Mouse (Mus musculus): ENCODE results near the gene Gm6525. TPM values are rescaled to one million over a fixed set of nuclear protein-coding genes. Genes with fewer than 3 reads are reported as not detected.

The Gm6525 gene
- not detected in 2 replicates for polyA plus RNA-seq (2012; rRNA removed)

DNA sequence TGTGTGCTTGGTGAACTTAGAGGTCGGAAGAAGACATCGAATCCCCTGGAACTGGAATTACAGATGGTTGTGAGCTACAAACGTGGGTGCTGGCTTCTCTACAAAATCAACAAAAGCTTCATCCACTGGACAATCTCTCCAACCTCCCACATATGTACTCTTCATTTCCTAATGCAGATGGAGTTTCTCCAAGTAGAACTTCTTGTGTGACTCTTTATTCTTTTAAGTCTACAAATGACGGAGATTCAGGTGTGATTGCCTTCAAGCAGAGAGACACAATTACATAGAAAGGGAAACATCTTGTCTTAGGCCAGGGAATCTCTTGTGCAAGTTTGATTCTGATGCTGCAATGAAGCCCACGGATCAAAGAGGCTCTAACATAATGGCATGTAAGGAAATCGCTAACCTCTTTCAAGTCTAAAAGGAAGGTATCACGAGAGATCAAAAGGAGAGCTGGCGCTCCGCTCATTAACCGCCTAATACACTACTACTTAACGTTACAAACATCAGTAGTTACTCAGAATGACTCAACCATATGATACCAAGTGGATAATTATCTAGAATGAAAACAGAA is at the start of gene Gm6525:
Gene Gm6525, plus strand, starts transcription at position 524 of the 574 bp plus-strand sequence.
- TF ChIP-seq POLR2A (IDR thresholded peaks at IDR 0.05; ENCODE audit: borderline replicate concordance, extremely low read depth, insufficient read depth, insufficient read length, poor library complexity, severe bottlenecking) (no peak), CTCF (IDR thresholded peaks at IDR 0.05; ENCODE audit: borderline replicate concordance, extremely low read depth, insufficient read depth, insufficient read length) (no peak)
- no peak for DNase-seq (ENCODE audit: low read depth)

DNA sequence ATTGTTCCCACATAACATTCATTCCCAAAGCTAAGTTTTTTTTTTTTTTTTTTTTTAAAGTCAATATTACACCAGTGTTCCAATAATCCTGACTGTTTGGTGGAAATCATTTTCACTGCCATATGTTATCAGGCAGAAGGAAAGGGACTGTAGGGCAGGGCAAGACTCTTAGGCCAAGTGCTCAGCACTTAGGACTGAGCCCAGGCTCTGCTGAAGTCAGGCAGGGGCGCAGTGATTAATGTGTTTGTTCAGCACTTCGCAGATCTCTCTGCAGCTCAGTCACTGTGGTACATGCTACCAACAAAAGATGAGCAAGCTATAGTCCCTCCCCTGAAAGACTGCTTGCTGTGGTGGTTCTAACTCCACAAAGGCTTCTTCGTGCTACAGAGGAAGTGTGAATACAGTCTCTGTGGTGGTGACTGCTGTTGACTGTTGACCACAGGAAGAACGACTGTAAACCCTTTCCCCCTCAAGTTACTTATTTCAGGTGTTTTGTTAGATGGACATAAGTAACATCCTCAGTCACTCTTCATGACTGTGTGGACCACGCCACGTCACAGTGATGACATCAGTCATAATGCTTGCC is 48.1 kb upstream of the Gm6525 start:
- DNase-seq (ENCODE audit: low read depth): no peak
- TF ChIP-seq CTCF (IDR thresholded peaks at IDR 0.05; ENCODE audit: borderline replicate concordance, extremely low read depth, insufficient read depth, insufficient read length) (no peak), POLR2A (IDR thresholded peaks at IDR 0.05; ENCODE audit: borderline replicate concordance, extremely low read depth, insufficient read depth, insufficient read length, poor library complexity, severe bottlenecking) (no peak)

DNA sequence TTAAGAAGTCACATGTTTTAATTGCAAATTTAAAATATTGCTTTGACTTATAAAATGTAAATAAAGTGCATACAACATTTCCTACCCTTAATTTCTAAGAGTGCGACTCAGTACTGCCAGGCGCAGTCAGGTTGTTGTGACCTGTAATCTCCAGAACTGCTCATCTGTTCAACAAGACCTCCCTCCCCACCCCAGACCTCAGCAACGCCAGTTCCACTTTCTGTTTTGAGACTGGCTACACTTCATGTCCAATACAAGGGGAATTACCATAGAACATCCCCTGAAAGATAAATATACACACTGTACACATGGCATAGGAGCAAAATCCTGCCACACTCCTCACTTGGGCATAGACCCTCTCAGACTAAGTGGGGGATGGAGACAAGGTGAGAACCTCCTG is 47.2 kb upstream of the Gm6525 start:
- TF ChIP-seq POLR2A (IDR thresholded peaks at IDR 0.05; ENCODE audit: borderline replicate concordance, extremely low read depth, insufficient read depth, insufficient read length, poor library complexity, severe bottlenecking) (no peak), CTCF (IDR thresholded peaks at IDR 0.05; ENCODE audit: borderline replicate concordance, extremely low read depth, insufficient read depth, insufficient read length) (no peak)
- no peak for DNase-seq (ENCODE audit: low read depth)

DNA sequence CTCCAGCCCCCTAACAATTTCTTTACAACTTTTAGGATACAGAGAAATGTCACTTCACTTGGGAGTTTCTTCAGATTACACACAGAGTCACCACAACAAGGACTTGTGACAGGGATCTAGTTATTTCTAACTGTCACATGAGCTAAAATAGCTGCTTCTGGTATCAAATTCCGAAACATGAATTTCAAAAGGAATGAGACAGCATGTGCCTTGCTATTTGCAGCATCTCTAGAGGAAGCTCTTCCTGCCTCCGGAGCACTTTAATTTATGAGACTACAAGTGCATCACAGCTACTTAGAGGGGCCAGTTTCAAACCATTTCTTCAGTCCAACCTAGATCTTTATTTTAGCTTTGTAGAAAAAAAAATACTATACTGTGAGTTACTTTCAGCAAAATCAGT is 46.5 kb upstream of the Gm6525 start:
- no peak for DNase-seq (ENCODE audit: low read depth)
- no peak for TF ChIP-seq CTCF (IDR thresholded peaks at IDR 0.05; ENCODE audit: borderline replicate concordance, extremely low read depth, insufficient read depth, insufficient read length)
- no peak for TF ChIP-seq POLR2A (IDR thresholded peaks at IDR 0.05; ENCODE audit: borderline replicate concordance, extremely low read depth, insufficient read depth, insufficient read length, poor library complexity, severe bottlenecking)

DNA sequence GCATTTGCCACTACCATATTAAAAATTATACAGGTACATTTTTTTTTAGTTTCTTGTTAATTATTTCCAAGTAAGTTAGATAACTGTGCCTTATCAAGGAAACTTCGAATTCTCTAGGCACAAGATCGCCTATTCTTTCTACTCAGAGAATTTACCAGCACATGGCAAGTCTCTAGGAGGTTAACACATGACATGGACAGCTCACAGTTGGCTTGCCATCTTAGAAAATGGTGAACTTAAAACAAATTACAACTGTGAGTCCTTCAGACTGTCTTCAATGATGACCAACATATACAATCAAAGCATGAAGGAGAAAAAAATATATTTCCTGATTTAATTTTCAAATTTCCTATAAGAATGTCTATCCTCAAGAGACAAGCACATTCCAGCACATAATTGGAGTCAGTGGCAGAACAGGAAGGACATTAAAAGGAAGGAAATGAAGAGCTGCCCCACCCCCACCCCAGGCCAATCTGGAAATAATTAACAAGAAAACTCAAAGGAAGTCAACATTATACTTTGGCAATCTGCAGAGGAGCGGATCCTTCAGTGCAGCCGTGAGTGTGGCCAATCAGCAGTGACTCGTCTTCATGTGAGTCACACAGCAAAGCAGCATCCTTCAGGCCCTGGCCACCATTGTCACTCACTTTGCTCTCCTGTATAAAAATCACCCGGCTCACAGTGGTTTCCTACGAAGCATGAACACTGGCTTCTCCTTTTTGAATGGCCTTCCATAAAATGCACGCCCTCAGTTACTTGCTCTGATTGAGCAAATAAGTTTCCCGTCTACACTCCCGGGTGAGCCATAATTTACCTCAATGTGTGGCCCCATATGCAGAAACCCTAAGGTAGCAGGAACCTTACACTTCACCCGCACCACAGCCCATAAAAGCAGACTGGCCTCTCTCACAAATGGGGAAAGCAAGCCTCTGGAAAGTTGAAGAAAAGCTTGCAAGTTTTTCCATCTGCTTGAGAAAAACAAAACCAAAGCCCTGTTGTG is 44.7 kb upstream of the Gm6525 start:
- no peak for DNase-seq (ENCODE audit: low read depth)
- no peak for TF ChIP-seq CTCF (IDR thresholded peaks at IDR 0.05; ENCODE audit: borderline replicate concordance, extremely low read depth, insufficient read depth, insufficient read length)

DNA sequence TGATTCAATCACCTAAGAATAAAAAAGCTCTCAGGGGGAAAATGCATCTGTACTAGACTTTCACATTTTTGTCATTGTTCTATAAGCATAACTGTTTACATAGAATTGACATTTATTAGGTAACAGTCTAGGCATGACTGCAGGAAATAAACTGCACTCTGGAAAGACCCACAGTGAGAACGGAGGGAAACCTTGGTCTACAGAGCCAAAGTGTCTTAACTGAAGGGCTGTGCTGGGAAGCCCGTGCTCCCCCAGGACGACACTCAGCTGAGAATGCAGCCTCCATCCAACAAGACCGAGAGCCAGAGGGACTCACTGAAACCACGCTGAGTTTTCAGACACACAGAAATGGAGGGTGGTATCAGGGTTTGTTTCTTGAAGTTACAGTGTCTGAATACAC is 43.1 kb upstream of the Gm6525 start:
- DNase-seq (ENCODE audit: low read depth): no peak
- no peak for TF ChIP-seq POLR2A (IDR thresholded peaks at IDR 0.05; ENCODE audit: borderline replicate concordance, extremely low read depth, insufficient read depth, insufficient read length, poor library complexity, severe bottlenecking)
- no peak for TF ChIP-seq CTCF (IDR thresholded peaks at IDR 0.05; ENCODE audit: borderline replicate concordance, extremely low read depth, insufficient read depth, insufficient read length)

DNA sequence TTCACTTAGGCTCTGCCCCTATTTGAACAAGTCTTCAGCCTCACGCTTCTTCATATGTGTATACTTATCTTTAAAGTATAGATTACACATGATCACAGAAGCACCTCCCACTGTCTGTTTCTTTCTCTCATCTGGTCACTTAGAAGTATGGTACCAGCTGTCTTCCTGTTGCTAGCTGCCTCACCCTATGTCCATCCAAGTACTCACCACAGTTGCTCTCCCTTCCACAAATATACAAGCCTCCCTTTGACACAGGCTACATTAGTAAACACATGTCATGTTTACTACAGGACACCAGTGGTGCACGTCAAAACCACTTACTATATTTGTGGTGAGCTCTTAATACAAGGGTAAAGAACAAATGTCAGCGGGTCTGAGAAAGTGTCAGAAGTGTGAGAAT is 42.5 kb upstream of the Gm6525 start:
- TF ChIP-seq CTCF (IDR thresholded peaks at IDR 0.05; ENCODE audit: borderline replicate concordance, extremely low read depth, insufficient read depth, insufficient read length): no peak
- TF ChIP-seq POLR2A (IDR thresholded peaks at IDR 0.05; ENCODE audit: borderline replicate concordance, extremely low read depth, insufficient read depth, insufficient read length, poor library complexity, severe bottlenecking): no peak
- DNase-seq (ENCODE audit: low read depth): no peak

DNA sequence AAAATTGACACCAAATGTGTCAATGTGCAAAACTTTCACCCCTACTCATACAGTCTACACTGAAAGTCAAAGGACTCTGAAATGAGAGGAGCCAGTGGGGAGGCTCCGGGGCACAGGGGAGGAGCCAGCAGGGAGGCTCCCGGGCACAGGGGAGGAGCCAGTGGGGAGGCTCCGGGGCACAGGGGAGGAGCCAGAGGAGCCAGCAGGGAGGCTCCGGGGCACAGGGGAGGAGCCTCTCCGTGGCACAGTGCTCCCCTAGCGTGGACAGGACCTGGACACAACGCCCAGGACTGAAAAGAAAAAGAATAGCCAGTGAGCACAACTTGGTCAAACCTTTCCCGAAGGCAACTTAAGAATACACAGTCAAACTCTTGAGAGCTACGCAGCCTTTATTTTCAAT is 38.5 kb upstream of the Gm6525 start:
- no peak for TF ChIP-seq POLR2A (IDR thresholded peaks at IDR 0.05; ENCODE audit: borderline replicate concordance, extremely low read depth, insufficient read depth, insufficient read length, poor library complexity, severe bottlenecking)
- no peak for TF ChIP-seq CTCF (IDR thresholded peaks at IDR 0.05; ENCODE audit: borderline replicate concordance, extremely low read depth, insufficient read depth, insufficient read length)
- DNase-seq (ENCODE audit: low read depth): no peak

DNA sequence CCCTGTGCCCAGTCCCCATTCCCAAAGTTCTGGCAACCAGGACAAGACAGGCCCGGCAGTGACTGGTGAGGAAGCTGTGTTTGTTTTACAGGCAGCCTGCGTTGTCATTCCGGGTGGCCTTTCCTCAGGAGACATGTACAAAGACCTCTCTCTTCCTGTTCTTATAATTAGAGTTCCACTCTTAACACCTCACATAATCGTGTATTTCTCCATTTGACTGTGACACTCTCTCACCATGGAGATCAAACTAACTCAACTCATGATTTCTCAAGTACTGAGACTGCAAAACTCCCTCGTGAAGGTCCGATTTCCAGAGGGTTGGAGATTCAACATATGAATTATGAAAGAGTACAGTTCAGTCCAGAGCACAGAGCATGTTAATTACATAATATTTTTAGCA is 38.0 kb upstream of the Gm6525 start:
- no peak for TF ChIP-seq POLR2A (IDR thresholded peaks at IDR 0.05; ENCODE audit: borderline replicate concordance, extremely low read depth, insufficient read depth, insufficient read length, poor library complexity, severe bottlenecking)
- DNase-seq (ENCODE audit: low read depth): no peak

DNA sequence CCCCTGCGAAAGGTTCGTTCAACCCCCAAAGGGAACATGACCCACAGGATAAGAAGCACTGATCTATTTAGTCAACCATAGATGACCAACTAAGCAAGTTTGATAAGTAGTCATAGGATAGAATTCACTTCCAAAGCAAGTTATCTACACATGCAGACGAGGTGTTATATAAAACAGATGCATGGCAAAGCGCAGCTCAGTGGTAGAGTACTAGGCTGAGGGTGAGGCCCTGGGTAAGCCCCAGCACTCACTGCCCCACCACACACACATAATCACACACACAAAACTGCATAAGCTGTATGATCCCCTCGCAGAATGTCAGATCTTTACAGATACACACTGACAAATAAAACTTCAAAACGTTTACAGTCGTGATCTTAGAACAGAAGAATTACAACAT is 37.4 kb upstream of the Gm6525 start:
- TF ChIP-seq POLR2A (IDR thresholded peaks at IDR 0.05; ENCODE audit: borderline replicate concordance, extremely low read depth, insufficient read depth, insufficient read length, poor library complexity, severe bottlenecking) (no peak), CTCF (IDR thresholded peaks at IDR 0.05; ENCODE audit: borderline replicate concordance, extremely low read depth, insufficient read depth, insufficient read length) (no peak)
- no peak for DNase-seq (ENCODE audit: low read depth)

DNA sequence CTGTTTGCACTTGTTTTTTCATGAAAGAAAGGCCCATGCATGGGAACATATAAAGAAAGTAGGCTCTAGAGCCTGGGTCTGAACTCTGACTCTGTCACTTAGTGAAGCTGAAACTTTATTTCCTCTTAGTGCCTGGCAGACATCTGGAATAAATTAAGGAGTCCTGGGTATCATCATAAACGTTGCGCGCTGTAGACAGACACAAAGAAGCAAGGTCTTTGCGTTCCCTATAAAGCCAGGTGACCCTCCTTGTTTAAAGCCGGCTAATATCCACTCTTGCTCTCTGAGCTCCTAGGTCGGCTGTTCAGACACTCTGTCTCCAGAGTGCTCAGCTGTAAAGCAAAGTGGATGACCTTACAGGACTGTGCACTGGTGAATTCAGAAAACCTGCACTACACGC is 33.0 kb upstream of the Gm6525 start:
- no peak for DNase-seq (ENCODE audit: low read depth)
- TF ChIP-seq CTCF (IDR thresholded peaks at IDR 0.05; ENCODE audit: borderline replicate concordance, extremely low read depth, insufficient read depth, insufficient read length): no peak

DNA sequence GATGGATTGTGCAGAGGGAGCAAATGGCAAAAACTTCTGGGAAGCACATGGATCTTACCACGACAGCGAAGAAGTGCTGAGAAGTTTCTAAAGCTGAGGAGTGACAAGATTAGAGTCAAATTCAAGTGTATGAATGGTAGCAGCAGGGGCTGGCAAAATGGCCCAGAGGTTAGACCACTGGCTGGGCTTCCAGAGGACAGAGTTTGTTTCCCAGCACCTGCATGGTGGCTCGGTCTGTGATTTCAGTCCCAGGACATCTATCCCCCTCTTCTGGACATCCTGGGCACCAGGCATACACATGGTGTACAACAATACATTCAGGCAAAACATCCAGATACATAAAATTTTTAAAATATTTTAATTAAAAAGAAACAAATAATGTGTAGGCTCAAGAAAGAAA is 24.1 kb upstream of the Gm6525 start:
- TF ChIP-seq CTCF (IDR thresholded peaks at IDR 0.05; ENCODE audit: borderline replicate concordance, extremely low read depth, insufficient read depth, insufficient read length) (no peak), POLR2A (IDR thresholded peaks at IDR 0.05; ENCODE audit: borderline replicate concordance, extremely low read depth, insufficient read depth, insufficient read length, poor library complexity, severe bottlenecking) (no peak)
- no peak for DNase-seq (ENCODE audit: low read depth)
